Mouse (Mus musculus) kidney, embryonic 16.5 days (tissue): ENCODE measurements around the gene Gm11077. TPM values are rescaled to one million over a fixed set of nuclear protein-coding genes. Genes with fewer than 3 reads are reported as not detected.

ENCODE experiments used
- ATAC-seq: fragments of 200-750 bp; cut with Nextera tagmentation; 2 replicates; pipeline ENCODE4 v1.8.0; 2017; ENCODE audit warnings: moderate TSS enrichment; ENCODE audit not compliant: low FRiP score, low TSS enrichment
- H3K27ac ChIP-seq: fragments of 300-500 bp; sonication (generic); 2 replicates; pipeline ENCODE4 v1.5.1; 2014; ENCODE audit warnings: low read length
- H3K27me3 ChIP-seq: fragments of 300-500 bp; sonication (generic); 2 replicates; pipeline ENCODE4 v1.6.1; 2014; ENCODE audit warnings: low read length, control low read depth, mixed read lengths; ENCODE audit not compliant: insufficient read depth
- H3K36me3 ChIP-seq: fragments of 300-500 bp; sonication (generic); 2 replicates; pipeline ENCODE4 v1.6.1; 2014; ENCODE audit warnings: low read length, control low read depth, mixed read lengths; ENCODE audit not compliant: insufficient read depth
- H3K4me1 ChIP-seq: fragments of 300-500 bp; sonication (generic); 2 replicates; pipeline ENCODE4 v1.6.1; 2014; ENCODE audit warnings: low read length, control low read depth, mixed read lengths; ENCODE audit not compliant: insufficient read depth
- H3K4me2 ChIP-seq: fragments of 300-500 bp; sonication (generic); replicated peaks from 2 replicates; pipeline ENCODE4 v1.6.1; 2014; ENCODE audit warnings: low read depth, low read length
- H3K4me3 ChIP-seq: fragments of 300-500 bp; sonication (generic); 2 replicates; pipeline ENCODE4 v1.5.1; 2014; ENCODE audit warnings: mild to moderate bottlenecking, low read length
- H3K9ac ChIP-seq: fragments of 300-500 bp; sonication (generic); replicated peaks from 2 replicates; pipeline ENCODE4 v1.6.1; 2014; ENCODE audit warnings: low read length
- H3K9me3 ChIP-seq: fragments of 300-500 bp; sonication (generic); 2 replicates; pipeline ENCODE4 v1.6.1; 2016; ENCODE audit warnings: low read length, control low read depth
- WGBS: fragments of 180-500 bp; shearing (Covaris S2); extraction: QIAGEN DNeasy Blood & Tissue Kit; methylation state at CpG from one replicate; pipeline ENCODE4 v1.1.7; 2014; 5-methylcytosine and 5-hydroxymethylcytosine counted together
- polyA plus RNA-seq: library from polyadenylated mRNA; unstranded; fragments of >200 nt; fragmentation: Nextera tagmentation; extraction: Ambion mirVana; gene quantifications from 2 replicates; pipeline ENCODE4 v1.2.1, GENCODE M21; 2015

Gm11077 gene
- polyA plus RNA-seq, 1 experiment from 2014 or later = not detected

DNA sequence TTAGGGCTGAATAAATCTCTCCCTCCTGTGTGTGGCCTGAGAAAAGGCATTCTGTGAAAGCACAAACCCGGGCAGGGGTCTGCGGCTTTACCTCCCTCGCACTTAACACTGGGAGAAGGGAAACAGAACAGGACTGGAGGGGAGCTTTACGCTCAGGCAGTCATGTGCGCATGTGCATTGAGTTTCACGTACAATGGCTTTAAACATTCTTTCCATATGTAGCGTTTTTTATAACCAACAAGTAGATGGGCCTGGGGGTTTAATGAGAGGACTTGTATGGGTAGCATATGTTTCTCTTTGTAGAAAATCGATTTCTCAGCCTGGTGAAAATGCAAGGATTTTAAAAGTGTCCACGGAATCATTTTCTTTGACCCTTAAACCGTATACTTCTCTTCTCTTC lies 24.0 kb upstream of the Gm11077 start:
- WGBS = 45% methylated on average over 10 of the region's 10 CpGs
- Histone ChIP-seq H3K9ac (no peak overlapping the region), H3K27me3 (no peaks in the 10 kb centered on the region), H3K4me1 (peaks cover 16% of the 10 kb centered on the region), H3K9me3 (peaks cover 4% of the 10 kb centered on the region), H3K4me2 (no peak overlapping the region), H3K4me3 (no peak overlapping the region), H3K36me3 (0 out of 2 replicates have a peak, but pooled peaks cover 3% of the 10 kb centered on the region), H3K27ac (no peak overlapping the region)
- no peak for ATAC-seq

DNA sequence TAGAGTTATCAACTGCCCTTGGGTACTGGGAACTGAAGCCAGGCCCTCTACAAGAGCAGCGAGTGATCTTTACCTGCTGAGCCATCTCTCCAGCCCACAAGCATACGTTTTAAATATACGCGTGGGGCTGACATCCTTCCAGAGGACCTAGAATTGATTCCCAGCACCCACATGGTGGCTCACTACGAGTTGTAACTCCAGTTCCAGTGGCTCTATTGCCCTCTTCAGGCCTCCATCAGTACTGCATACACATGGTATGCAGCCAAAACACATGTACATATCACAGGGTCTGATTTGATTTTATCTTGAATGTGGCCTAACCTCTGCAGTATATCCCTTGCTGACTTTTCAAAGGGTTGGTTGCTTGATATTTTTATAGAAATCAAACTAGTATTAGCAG lies 23.0 kb upstream of the Gm11077 start:
- H3K36me3 ChIP-seq = 0 out of 2 replicates have a peak, but pooled peaks cover 3% of the 10 kb centered on the region
- ATAC-seq = no peak
- no peak overlapping the region for H3K4me3 ChIP-seq
- H3K4me2 ChIP-seq = no peak overlapping the region
- 92% methylated on average over 5 of the region's 5 CpGs for WGBS
- H3K27ac ChIP-seq = no peak overlapping the region
- no peak overlapping the region for H3K9ac ChIP-seq
- H3K27me3 ChIP-seq = no peaks in the 10 kb centered on the region
- H3K4me1 ChIP-seq = peaks cover 16% of the 10 kb centered on the region
- H3K9me3 ChIP-seq = peaks cover 4% of the 10 kb centered on the region

DNA sequence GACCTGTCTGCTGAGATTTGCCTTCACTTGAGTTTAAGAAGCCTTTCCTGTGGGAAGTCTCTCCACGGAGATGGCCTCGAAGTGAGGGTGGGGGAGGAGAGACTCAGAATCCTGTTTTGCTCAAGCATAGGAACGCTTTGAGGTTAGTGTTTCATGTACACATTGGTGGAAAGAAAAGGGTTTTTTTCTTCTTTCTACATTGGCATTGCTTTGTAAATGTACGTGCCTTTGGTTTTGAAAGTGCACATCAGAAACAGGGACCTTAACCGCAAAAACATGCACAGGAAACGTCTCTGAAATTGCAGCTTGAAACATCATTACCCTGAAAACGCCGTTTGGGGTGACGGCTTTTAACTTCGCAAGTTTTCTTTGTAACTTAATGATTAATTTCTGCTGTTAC lies 21.0 kb upstream of the Gm11077 start:
- Histone ChIP-seq H3K9ac (no peak overlapping the region), H3K36me3 (0 out of 2 replicates have a peak, but pooled peaks cover 3% of the 10 kb centered on the region), H3K4me2 (no peak overlapping the region), H3K27me3 (no peaks in the 10 kb centered on the region), H3K9me3 (peaks cover 4% of the 10 kb centered on the region), H3K4me1 (peaks cover 16% of the 10 kb centered on the region), H3K27ac (no peak overlapping the region), H3K4me3 (no peak overlapping the region)
- ATAC-seq = no peak
- WGBS = 26% methylated on average over 10 of the region's 10 CpGs

DNA sequence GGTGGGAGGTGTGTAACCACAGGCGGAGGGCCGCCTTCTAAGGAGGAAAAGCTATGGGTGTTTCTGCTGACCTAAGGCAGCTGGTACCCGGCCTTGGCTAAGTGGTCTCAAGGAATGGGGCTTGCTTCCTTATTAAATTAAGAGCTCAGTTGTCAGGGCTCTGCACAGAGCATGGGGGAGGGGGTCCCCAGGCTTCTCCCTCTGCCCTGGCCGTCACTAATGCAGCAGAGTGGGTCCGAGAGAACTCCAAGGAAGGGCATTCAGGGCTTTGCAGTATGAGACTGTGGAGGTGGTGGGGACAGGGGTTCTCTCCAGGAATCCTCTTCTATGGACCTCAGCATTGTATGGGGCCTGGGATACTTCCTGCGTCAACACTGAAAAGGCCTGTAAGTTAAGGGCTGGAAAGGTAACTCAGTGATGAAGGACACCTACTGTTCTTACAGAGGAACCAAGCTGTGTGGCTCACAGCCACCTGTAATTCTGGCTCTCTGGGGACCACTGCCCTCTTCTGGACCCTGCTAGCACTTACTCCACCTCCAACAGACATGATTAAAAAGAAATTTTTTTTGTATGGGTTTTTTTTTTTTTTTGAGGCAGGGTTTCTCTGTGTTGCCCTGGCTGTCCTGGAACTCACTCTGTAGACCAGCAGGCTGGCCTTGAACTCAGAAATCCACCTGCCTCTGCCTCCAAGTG lies 19.5 kb upstream of the Gm11077 start:
- 63% methylated on average over 6 of the region's 6 CpGs for WGBS
- H3K27ac ChIP-seq = no peak overlapping the region
- no peak overlapping the region for H3K4me3 ChIP-seq
- no peak overlapping the region for H3K4me2 ChIP-seq
- peak; percentile 57; the same call in 1 of the 2 replicates for ATAC-seq
- H3K27me3 ChIP-seq = no peaks in the 10 kb centered on the region; the same call in 1 of the 2 replicates
- H3K4me1 ChIP-seq = peaks cover 16% of the 10 kb centered on the region
- H3K9me3 ChIP-seq = peaks cover 4% of the 10 kb centered on the region
- no peak overlapping the region for H3K9ac ChIP-seq
- H3K36me3 ChIP-seq = 0 out of 2 replicates have a peak, but pooled peaks cover 3% of the 10 kb centered on the region

DNA sequence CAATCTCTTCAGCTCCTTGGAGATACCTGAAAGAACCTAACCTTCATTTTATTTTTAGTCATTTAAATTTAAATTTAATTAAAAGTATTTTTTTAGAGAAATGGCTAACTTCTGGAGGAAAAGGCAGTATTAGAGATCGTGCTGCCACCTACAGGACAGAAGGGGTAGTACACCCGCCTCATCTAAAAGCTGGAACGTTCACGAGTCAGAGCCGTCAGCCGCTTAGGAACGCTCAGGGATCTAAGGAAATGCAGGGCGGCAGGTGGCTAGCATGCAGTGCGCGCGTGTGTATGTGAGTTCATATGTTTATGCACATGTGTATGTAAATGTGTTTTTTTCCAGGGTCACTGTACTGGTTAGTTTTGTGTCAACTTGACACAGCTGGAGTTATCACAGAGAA lies 16.3 kb upstream of the Gm11077 start:
- Histone ChIP-seq H3K27me3 (no peaks in the 10 kb centered on the region; the same call in 1 of the 2 replicates), H3K36me3 (no peaks in the 10 kb centered on the region), H3K9me3 (no peaks in the 10 kb centered on the region), H3K4me1 (peaks cover 11% of the 10 kb centered on the region), H3K4me2 (no peak overlapping the region), H3K4me3 (no peak overlapping the region), H3K9ac (no peak overlapping the region), H3K27ac (no peak overlapping the region)
- ATAC-seq = no peak
- 5% methylated on average over 11 of the region's 11 CpGs for whole genome bisulfite sequencing

DNA sequence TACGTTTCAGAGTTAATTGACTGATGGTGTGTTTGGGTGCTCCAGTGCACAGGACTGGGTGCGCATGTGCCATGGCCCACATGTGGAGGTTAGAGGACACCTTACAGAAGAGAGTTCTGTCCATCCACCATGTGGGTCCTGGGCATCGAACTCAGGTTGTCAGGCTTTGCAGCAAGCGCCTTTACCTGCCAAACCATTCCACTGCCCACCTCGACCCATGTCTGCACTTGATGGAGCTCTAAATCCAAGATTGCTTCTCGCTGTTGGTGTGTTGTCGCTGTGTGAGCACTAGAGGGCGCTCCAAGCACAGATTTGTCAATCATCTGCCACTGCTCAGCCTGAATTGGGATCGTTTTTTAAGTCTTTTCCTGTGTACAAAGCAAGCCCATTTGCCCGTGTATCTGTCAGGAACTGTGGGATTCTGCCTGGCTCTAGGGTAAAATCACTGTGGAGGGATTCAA lies 14.1 kb upstream of the Gm11077 start:
- WGBS = 20% methylated on average over 10 of the region's 10 CpGs
- peak; percentile 57 for ATAC-seq
- Histone ChIP-seq H3K9ac (no peak overlapping the region), H3K4me3 (no peak overlapping the region), H3K36me3 (no peaks in the 10 kb centered on the region), H3K27me3 (no peaks in the 10 kb centered on the region; the same call in 1 of the 2 replicates), H3K4me2 (no peak overlapping the region), H3K4me1 (no peaks in the 10 kb centered on the region), H3K27ac (no peak overlapping the region), H3K9me3 (no peaks in the 10 kb centered on the region)

DNA sequence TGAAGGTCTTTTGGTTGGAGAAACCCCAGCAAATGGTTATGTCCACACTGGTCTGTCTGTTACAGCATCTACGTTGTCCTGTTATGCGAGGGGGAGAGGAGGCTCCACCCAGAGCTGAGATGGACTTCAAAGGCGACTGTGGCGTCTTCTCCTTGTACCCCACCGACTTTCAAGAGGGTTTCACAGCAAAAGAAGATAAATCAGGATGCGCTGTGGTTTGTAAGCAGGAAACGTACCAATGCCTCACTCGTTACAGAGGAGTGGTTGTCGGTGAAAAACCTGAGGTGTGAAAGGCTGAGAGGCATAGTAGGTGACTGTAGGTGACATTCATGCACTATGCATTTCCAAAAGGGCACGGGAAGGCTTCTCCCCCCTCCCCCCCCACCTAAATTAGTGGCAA lies 7.0 kb upstream of the Gm11077 start:
- Histone ChIP-seq H3K4me1 (0 out of 2 replicates have a peak, but pooled peaks cover 3% of the 10 kb centered on the region), H3K9ac (no peak overlapping the region), H3K27me3 (no peaks in the 10 kb centered on the region), H3K4me3 (no peak overlapping the region), H3K36me3 (no peaks in the 10 kb centered on the region), H3K9me3 (no peaks in the 10 kb centered on the region), H3K4me2 (no peak overlapping the region), H3K27ac (no peak overlapping the region)
- ATAC-seq = no peak
- WGBS = 69% methylated on average over 10 of the region's 10 CpGs

DNA sequence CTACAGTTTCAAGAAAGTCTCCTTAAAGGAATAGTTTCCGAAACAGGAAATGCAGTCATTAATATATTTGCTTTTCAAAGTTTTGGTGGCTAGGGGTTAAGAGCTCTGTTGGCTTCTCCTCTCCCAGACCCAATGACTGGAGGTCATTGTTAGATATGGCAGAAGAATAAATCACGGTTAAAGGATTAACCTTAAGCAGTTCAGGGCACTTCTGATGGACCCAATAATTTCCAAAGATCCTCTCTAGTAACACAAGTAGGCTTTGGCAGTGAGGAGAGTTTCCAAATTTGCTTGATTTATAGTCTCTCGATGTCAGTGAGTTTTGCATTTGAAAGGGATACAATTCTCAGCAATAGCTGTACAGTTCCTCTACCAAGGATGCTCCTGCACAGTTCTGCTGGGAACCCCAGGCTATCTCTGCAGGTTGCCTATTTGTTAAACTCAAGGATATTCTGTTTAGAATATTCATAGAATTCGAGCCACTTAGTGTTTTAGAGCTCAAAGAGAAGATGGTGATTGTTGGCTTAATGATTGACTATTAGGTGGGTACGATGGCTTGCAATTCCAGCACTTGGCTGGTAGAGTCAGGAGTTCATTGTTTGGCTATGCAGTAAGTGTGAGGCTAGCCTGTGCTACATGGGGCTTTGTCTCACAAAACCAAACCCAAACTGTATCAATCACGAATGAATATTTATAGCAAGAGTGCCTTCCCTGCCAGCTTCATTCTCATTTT lies 1.8 kb downstream of the Gm11077 start:
- Histone ChIP-seq H3K27me3 (no peaks in the 10 kb centered on the region), H3K36me3 (no peaks in the 10 kb centered on the region), H3K4me2 (no peak overlapping the region), H3K9ac (no peak overlapping the region), H3K4me3 (no peak overlapping the region), H3K4me1 (peaks cover 9% of the 10 kb centered on the region; the same call in 1 of the 2 replicates), H3K27ac (no peak overlapping the region), H3K9me3 (peaks cover 7% of the 10 kb centered on the region; the same call in 1 of the 2 replicates)
- ATAC-seq = peak; percentile 66; the same call in 1 of the 2 replicates
- WGBS = 52% methylated on average over 6 of the region's 6 CpGs

DNA sequence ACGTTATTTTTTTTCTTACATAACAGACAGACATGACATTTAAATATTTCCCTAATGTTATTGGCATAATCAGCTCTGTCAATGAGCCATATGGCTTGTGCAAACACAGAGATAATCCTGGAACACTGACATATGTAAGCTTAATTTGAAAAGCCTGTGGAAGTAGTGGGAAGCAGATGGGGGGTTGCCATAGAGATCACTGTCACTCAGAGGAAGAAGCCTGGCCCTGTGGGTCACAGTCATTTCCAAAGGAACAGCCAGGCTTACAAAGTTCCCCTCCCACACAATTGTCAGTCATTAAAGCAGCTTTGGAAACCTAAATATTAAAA lies 2.3 kb downstream of the Gm11077 start:
- Histone ChIP-seq H3K27ac (no peak overlapping the region), H3K9ac (no peak overlapping the region), H3K9me3 (peaks cover 7% of the 10 kb centered on the region; the same call in 1 of the 2 replicates), H3K4me3 (no peak overlapping the region), H3K4me2 (no peak overlapping the region), H3K4me1 (peaks cover 9% of the 10 kb centered on the region; the same call in 1 of the 2 replicates), H3K36me3 (no peaks in the 10 kb centered on the region), H3K27me3 (no peaks in the 10 kb centered on the region)
- no peak for ATAC-seq
- whole genome bisulfite sequencing = 71% methylated on average over 1 of the region's 1 CpGs
